Mouse (Mus musculus) megakaryocyte, embryonic 14.5 days (primary cell): ENCODE data around the gene Ss18l2.

Experiments used
- FLI1 ChIP-seq: IDR thresholded peaks from 2 replicates; pipeline ENCODE4 v1.6.1; 2012; ENCODE audit warnings: low read length, inconsistent platforms, mixed read lengths
- GATA1 ChIP-seq: IDR thresholded peaks from 3 replicates; pipeline ENCODE4 v1.6.1; 2012; ENCODE audit warnings: mixed read lengths, low read length, inconsistent platforms, borderline replicate concordance

GRCm38 (mm10) chr9:121704261-121704645 lies 5.9 kb upstream of the Ss18l2 start:
- TF ChIP-seq GATA1 (no peak), FLI1 (no peak)
